Mouse (Mus musculus) liver, adult 2 months (tissue): ENCODE results near the gene Esrp2.
A peak's percentile ranks its signal among the peaks of the same experiment; 100 is the strongest.

Experiments used
- CTCF ChIP-seq: fragments of 200-500 bp; IDR thresholded peaks from 2 replicates; pipeline ENCODE4 v1.5.1; 2011; ENCODE audit warnings: low read depth, low read length, control low read depth
- POLR2A ChIP-seq: fragments of 200-500 bp; IDR thresholded peaks from 2 replicates; pipeline ENCODE4 v1.6.1; 2011; ENCODE audit warnings: low read length, control low read depth; ENCODE audit not compliant: insufficient read depth; ENCODE audit errors: extremely low read depth

- no peak for TF ChIP-seq CTCF
- TF ChIP-seq POLR2A, result peak; percentile 91
These were observed 1.1 kb downstream of the Esrp2 start for GRCm38 (mm10) chr8:106135672-106136071.
